Mouse (Mus musculus): ENCODE results near the gene Fam76b. TPM values are rescaled to one million over a fixed set of nuclear protein-coding genes. Genes with fewer than 3 reads are reported as not detected.

The Fam76b gene
- polyA plus RNA-seq, 1 experiment from 2014 or later: 29.8 TPM

GRCm38 (mm10) chr9:13807657-13808056 lies 19.9 kb upstream of the Fam76b start:
- WGBS: 91% methylated on average over 5 of the region's 5 CpGs
- H3K9me3 ChIP-seq (ENCODE audit: low read depth, low read length): no peaks in the 10 kb centered on the region
- no peak overlapping the region for H3K4me2 ChIP-seq
- no peaks in the 10 kb centered on the region for H3K4me1 ChIP-seq (ENCODE audit: insufficient read depth)
- no peak for ATAC-seq (ENCODE audit: insufficient read depth)
- H3K36me3 ChIP-seq (ENCODE audit: insufficient read depth): peaks cover 90% of the 10 kb centered on the region
- H3K9ac ChIP-seq: no peak overlapping the region
- no peak for TF ChIP-seq CTCF (IDR thresholded peaks at IDR 0.05; ENCODE audit: low read depth)
- DNase-seq: no peak
- no peak overlapping the region for H3K4me3 ChIP-seq (ENCODE audit: low read depth, low read length)
- no peak overlapping the region for H3K27ac ChIP-seq (ENCODE audit: low read depth)
- H3K27me3 ChIP-seq (ENCODE audit: insufficient read depth, low read length): no peaks in the 10 kb centered on the region

- DNase-seq (no peak), ATAC-seq (ENCODE audit: insufficient read depth) (no peak)
- H3K27ac ChIP-seq (ENCODE audit: low read depth): no peak overlapping the region
- no peaks in the 10 kb centered on the region for H3K4me1 ChIP-seq (ENCODE audit: insufficient read depth)
- no peaks in the 10 kb centered on the region for H3K9me3 ChIP-seq (ENCODE audit: low read depth, low read length)
- H3K9ac ChIP-seq: no peak overlapping the region
- H3K36me3 ChIP-seq (ENCODE audit: insufficient read depth): peaks cover 91% of the 10 kb centered on the region
- no peak overlapping the region for H3K4me3 ChIP-seq (ENCODE audit: low read depth, low read length)
- H3K27me3 ChIP-seq (ENCODE audit: insufficient read depth, low read length): no peaks in the 10 kb centered on the region
- TF ChIP-seq CTCF (IDR thresholded peaks at IDR 0.05; ENCODE audit: low read depth): peak; percentile 30; the same call in 1 of the 2 replicates
- no peak overlapping the region for H3K4me2 ChIP-seq
Observed at GRCm38 (mm10) chr9:13809937-13810336, 17.6 kb upstream of the Fam76b start.

- Histone ChIP-seq H3K36me3 (ENCODE audit: insufficient read depth) (peaks cover 73% of the 10 kb centered on the region), H3K9ac (no peak overlapping the region), H3K4me3 (ENCODE audit: low read depth, low read length) (no peak overlapping the region), H3K4me2 (no peak overlapping the region), H3K27me3 (ENCODE audit: insufficient read depth, low read length) (no peaks in the 10 kb centered on the region), H3K27ac (ENCODE audit: low read depth) (no peak overlapping the region), H3K9me3 (ENCODE audit: low read depth, low read length) (no peaks in the 10 kb centered on the region), H3K4me1 (ENCODE audit: insufficient read depth) (no peaks in the 10 kb centered on the region)
- 91% methylated on average over 9 of the region's 9 CpGs for WGBS
- TF ChIP-seq CTCF (IDR thresholded peaks at IDR 0.05; ENCODE audit: low read depth): no peak
- ATAC-seq (ENCODE audit: insufficient read depth) (no peak), DNase-seq (no peak)
Observed at GRCm38 (mm10) chr9:13818369-13818768, 9.1 kb upstream of the Fam76b start.

GRCm38 (mm10) chr9:13820774-13821173 lies 6.7 kb upstream of the Fam76b start:
- ATAC-seq (ENCODE audit: insufficient read depth): no peak
- Histone ChIP-seq H3K36me3 (ENCODE audit: insufficient read depth) (peaks cover 50% of the 10 kb centered on the region), H3K4me3 (ENCODE audit: low read depth, low read length) (no peak overlapping the region), H3K27ac (ENCODE audit: low read depth) (no peak overlapping the region), H3K9me3 (ENCODE audit: low read depth, low read length) (no peaks in the 10 kb centered on the region), H3K27me3 (ENCODE audit: insufficient read depth, low read length) (no peaks in the 10 kb centered on the region), H3K4me1 (ENCODE audit: insufficient read depth) (peaks cover 11% of the 10 kb centered on the region), H3K4me2 (no peak overlapping the region), H3K9ac (no peak overlapping the region)
- DNase-seq: no peak
- 92% methylated on average over 3 of the region's 3 CpGs for WGBS
- TF ChIP-seq CTCF (IDR thresholded peaks at IDR 0.05; ENCODE audit: low read depth): no peak

GRCm38 (mm10) chr9:13825896-13826295 lies 1.6 kb upstream of the Fam76b start:
- peaks cover 14% of the 10 kb centered on the region for H3K36me3 ChIP-seq (ENCODE audit: insufficient read depth)
- H3K4me2 ChIP-seq: peak overlapping the region; percentile 87
- peaks cover 16% of the 10 kb centered on the region for H3K4me1 ChIP-seq (ENCODE audit: insufficient read depth)
- ATAC-seq (ENCODE audit: insufficient read depth) (no peak), DNase-seq (no peak)
- H3K27me3 ChIP-seq (ENCODE audit: insufficient read depth, low read length): no peaks in the 10 kb centered on the region
- TF ChIP-seq CTCF (IDR thresholded peaks at IDR 0.05; ENCODE audit: low read depth): no peak
- H3K27ac ChIP-seq (ENCODE audit: low read depth): peak overlapping the region; percentile 99
- peak overlapping the region; percentile 89 for H3K4me3 ChIP-seq (ENCODE audit: low read depth, low read length)
- H3K9ac ChIP-seq: peak overlapping the region; percentile 93
- WGBS: 4% methylated on average over 8 of the region's 8 CpGs
- H3K9me3 ChIP-seq (ENCODE audit: low read depth, low read length): no peaks in the 10 kb centered on the region

- Histone ChIP-seq H3K4me1 (ENCODE audit: insufficient read depth) (peaks cover 16% of the 10 kb centered on the region), H3K27me3 (ENCODE audit: insufficient read depth, low read length) (no peaks in the 10 kb centered on the region), H3K36me3 (ENCODE audit: insufficient read depth) (peaks cover 14% of the 10 kb centered on the region), H3K9ac (peak overlapping the region; percentile 93), H3K9me3 (ENCODE audit: low read depth, low read length) (no peaks in the 10 kb centered on the region), H3K4me2 (peak overlapping the region; percentile 87), H3K27ac (ENCODE audit: low read depth) (peak overlapping the region; percentile 99), H3K4me3 (ENCODE audit: low read depth, low read length) (peak overlapping the region; percentile 89)
- peak; percentile 79 for DNase-seq
- WGBS: 0% methylated on average over 31 of the region's 31 CpGs
- ATAC-seq (ENCODE audit: insufficient read depth): peak; percentile 11
- no peak for TF ChIP-seq CTCF (IDR thresholded peaks at IDR 0.05; ENCODE audit: low read depth)
Observed at GRCm38 (mm10) chr9:13826391-13826805, 1.1 kb upstream of the Fam76b start.

- Histone ChIP-seq H3K4me2 (peak within 1 kb of the TSS; percentile 87), H3K4me1 (ENCODE audit: insufficient read depth) (peaks cover 16% of the 10 kb centered on the region), H3K36me3 (ENCODE audit: insufficient read depth) (peaks cover 19% of the 10 kb centered on the region), H3K9ac (peak within 1 kb of the TSS; percentile 93), H3K9me3 (ENCODE audit: low read depth, low read length) (no peaks in the 10 kb centered on the region), H3K27ac (ENCODE audit: low read depth) (peak within 1 kb of the TSS; percentile 99), H3K27me3 (ENCODE audit: insufficient read depth, low read length) (no peaks in the 10 kb centered on the region), H3K4me3 (ENCODE audit: low read depth, low read length) (peak within 1 kb of the TSS; percentile 89)
- ATAC-seq (ENCODE audit: insufficient read depth): peak; percentile 91
- peak; percentile 99 for DNase-seq
- no peak for TF ChIP-seq CTCF (IDR thresholded peaks at IDR 0.05; ENCODE audit: low read depth)
- 0% methylated on average over 44 of the region's 44 CpGs for WGBS
Observed at GRCm38 (mm10) chr9:13826832-13827405, 597 bp upstream of the Fam76b start, which contains the start of gene Cep57. Cep57 (minus strand) TSS chr9:13827107.

Measured in lung, embryonic 14.5 days (tissue).